Mouse (Mus musculus) hindbrain, embryonic 11.5 days (tissue): ENCODE results near the gene Wfdc3. TPM values are rescaled to one million over a fixed set of nuclear protein-coding genes. Genes with fewer than 3 reads are reported as not detected.

Experiments used
- ATAC-seq: fragments of 200-750 bp; cut with Nextera tagmentation; 2 replicates; pipeline ENCODE4 v1.8.0; 2017; ENCODE audit warnings: mild to moderate bottlenecking, moderate TSS enrichment, moderate library complexity; ENCODE audit not compliant: low FRiP score
- DNase-seq: peaks from one replicate; pipeline ENCODE4 v3.0.0-alpha.2; 2015; ENCODE audit warnings: low spot score
- H3K27ac ChIP-seq: fragments of 300-500 bp; sonication (generic); 2 replicates; pipeline ENCODE4 v1.5.1; 2014; ENCODE audit warnings: mild to moderate bottlenecking, low read depth, low read length
- H3K27me3 ChIP-seq: fragments of 300-500 bp; sonication (generic); 2 replicates; pipeline ENCODE4 v1.6.1; 2014; ENCODE audit warnings: mild to moderate bottlenecking, low read length, moderate library complexity, mixed read lengths; ENCODE audit not compliant: control insufficient read depth, insufficient read depth
- H3K36me3 ChIP-seq: fragments of 300-500 bp; sonication (generic); 2 replicates; pipeline ENCODE4 v1.6.1; 2014; ENCODE audit warnings: mild to moderate bottlenecking, low read length, moderate library complexity, mixed read lengths; ENCODE audit not compliant: control insufficient read depth, insufficient read depth
- H3K4me1 ChIP-seq: fragments of 300-500 bp; sonication (generic); replicated peaks from 2 replicates; pipeline ENCODE4 v1.6.1; 2014; ENCODE audit warnings: low read length, mixed read lengths; ENCODE audit not compliant: control insufficient read depth, insufficient read depth
- H3K4me2 ChIP-seq: fragments of 300-500 bp; sonication (generic); replicated peaks from 2 replicates; pipeline ENCODE4 v1.6.1; 2014; ENCODE audit warnings: mild to moderate bottlenecking, low read depth, low read length
- H3K4me3 ChIP-seq: fragments of 300-500 bp; sonication (generic); 2 replicates; pipeline ENCODE4 v1.5.1; 2014; ENCODE audit warnings: low read depth, low read length
- H3K9ac ChIP-seq: fragments of 300-500 bp; sonication (generic); 2 replicates; pipeline ENCODE4 v1.6.1; 2014; ENCODE audit warnings: low read depth, low read length
- H3K9me3 ChIP-seq: fragments of 300-500 bp; sonication (generic); 2 replicates; pipeline ENCODE4 v1.6.1; 2016; ENCODE audit warnings: low read length; ENCODE audit not compliant: control insufficient read depth
- WGBS: fragments of 180-500 bp; shearing (Covaris S2); extraction: QIAGEN DNeasy Blood & Tissue Kit; methylation state at CpG from one replicate; pipeline ENCODE4 v1.1.7; 2014; 5-methylcytosine and 5-hydroxymethylcytosine counted together
- polyA plus RNA-seq: library from polyadenylated mRNA; unstranded; fragments of >200 nt; fragmentation: Nextera tagmentation; extraction: Ambion mirVana; gene quantifications from 2 replicates; pipeline ENCODE4 v1.2.1, GENCODE M21; 2014

Gene Wfdc3
- polyA plus RNA-seq, 1 experiment from 2014 or later = 1.0 TPM

DNA sequence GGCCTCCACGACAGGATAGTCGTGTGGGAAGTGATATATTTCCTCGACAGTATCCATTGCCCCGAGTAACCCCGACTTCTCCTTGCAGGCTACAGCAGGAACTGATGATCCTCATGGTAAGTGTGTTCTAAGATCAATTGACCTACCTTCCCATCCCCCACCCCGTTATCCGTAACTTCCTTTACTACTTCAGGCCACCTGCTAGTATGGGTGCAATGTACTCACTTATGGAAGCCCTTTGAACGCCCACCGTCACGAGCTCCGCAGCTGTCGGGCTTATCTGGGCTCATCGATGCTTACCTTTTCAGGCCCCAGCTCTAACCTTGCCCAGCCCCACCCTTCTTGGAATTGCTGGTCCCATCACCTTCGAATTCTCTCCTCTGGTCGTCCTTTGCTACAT lies 24.5 kb upstream of the Wfdc3 start:
- WGBS = 5% methylated on average over 15 of the region's 15 CpGs
- ATAC-seq (no peak; the same call in 1 of the 2 replicates), DNase-seq (peak; percentile 20)
- Histone ChIP-seq H3K27me3 (no peaks in the 10 kb centered on the region), H3K9me3 (no peaks in the 10 kb centered on the region), H3K27ac (peak overlapping the region; percentile 25; the same call in 1 of the 2 replicates), H3K4me2 (peak overlapping the region; percentile 85), H3K4me3 (peak overlapping the region; percentile 83), H3K4me1 (peaks cover 3% of the 10 kb centered on the region; the same call in 1 of the 2 replicates), H3K36me3 (0 out of 2 replicates have a peak, but pooled peaks cover 3% of the 10 kb centered on the region), H3K9ac (peak overlapping the region; percentile 91)

DNA sequence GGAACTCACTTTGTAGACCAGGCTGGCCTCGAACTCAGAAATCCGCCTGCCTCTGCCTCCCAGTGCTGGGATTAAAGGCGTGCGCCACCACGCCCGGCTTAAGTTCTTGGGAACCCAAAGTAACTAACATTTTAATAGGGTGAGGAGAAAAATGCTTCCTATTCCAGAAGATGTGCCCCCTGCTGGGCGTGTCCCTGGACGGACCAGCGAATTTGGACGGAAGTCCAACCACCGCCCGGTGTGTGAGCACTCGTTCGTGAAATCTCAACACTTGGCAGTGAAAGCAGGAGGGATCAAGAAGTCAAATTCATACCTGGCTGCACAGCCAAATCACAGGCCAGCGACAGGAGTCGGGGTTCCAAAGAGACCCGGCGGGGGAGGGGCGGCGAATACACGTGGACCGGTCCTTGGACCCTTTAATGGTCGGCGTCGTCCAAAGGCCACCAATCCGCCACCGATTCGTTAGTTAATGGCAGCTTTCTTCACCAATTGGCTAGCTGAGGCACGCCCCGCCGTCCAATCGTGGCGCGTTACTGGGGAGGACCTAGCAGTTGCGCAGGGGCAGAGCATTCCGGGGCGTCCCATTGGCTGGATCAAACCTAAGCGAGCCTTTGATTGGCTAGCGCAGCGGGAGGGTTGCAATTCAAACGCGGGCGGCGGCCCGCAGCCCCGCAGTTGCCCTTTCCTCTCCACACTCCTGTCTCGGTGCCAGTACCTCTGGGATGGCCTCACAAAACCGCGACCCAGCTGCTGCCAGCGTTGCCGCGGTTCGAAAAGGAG lies 23.7 kb upstream of the Wfdc3 start, which contains the start of gene Ube2c:
TSS of gene Ube2c (plus strand) at position 641 of the 780 bp plus-strand sequence.
- Histone ChIP-seq H3K27me3 (no peaks in the 10 kb centered on the region), H3K9me3 (no peaks in the 10 kb centered on the region), H3K4me1 (peaks cover 3% of the 10 kb centered on the region; the same call in 1 of the 2 replicates), H3K36me3 (0 out of 2 replicates have a peak, but pooled peaks cover 3% of the 10 kb centered on the region), H3K4me3 (peak within 1 kb of the TSS; percentile 83), H3K9ac (peak within 1 kb of the TSS; percentile 91), H3K27ac (peak within 1 kb of the TSS; percentile 25; the same call in 1 of the 2 replicates), H3K4me2 (peak within 1 kb of the TSS; percentile 85)
- DNase-seq (peak; percentile 97), ATAC-seq (peak; percentile 99)
- WGBS = 3% methylated on average over 53 of the region's 53 CpGs

GRCm38 (mm10) chr2:164767812-164768540 lies 22.2 kb upstream of the Wfdc3 start:
- Histone ChIP-seq H3K9ac (no peak overlapping the region), H3K4me3 (no peak overlapping the region), H3K27ac (no peak overlapping the region), H3K27me3 (no peaks in the 10 kb centered on the region), H3K4me1 (peaks cover 3% of the 10 kb centered on the region; the same call in 1 of the 2 replicates), H3K9me3 (no peaks in the 10 kb centered on the region), H3K4me2 (no peak overlapping the region), H3K36me3 (0 out of 2 replicates have a peak, but pooled peaks cover 3% of the 10 kb centered on the region)
- 94% methylated on average over 15 of the region's 15 CpGs for WGBS
- no peak for ATAC-seq
- DNase-seq = no peak

DNA sequence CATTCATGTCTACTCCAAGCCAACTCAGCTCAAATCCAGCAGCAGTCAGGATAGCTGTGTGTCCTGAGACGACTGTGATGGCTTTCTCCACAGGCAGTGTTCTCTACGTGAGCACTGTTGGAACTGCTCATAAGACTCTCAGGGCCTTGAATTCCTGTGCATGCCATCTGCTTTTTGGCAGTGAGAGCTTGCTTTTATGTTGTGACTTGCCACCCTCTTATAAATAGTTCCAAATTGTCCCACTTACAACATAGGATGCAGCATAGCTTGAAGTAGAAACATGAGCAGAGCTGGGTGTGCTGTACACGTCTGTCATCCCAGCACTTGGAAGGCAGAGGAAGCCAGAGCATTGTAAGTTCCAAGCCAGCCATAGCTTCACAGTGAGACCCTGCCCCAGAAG lies 20.1 kb upstream of the Wfdc3 start:
- 85% methylated on average over 3 of the region's 3 CpGs for WGBS
- no peak overlapping the region for H3K9ac ChIP-seq
- H3K4me1 ChIP-seq = 0 out of 2 replicates have a peak, but pooled peaks cover 2% of the 10 kb centered on the region
- no peaks in the 10 kb centered on the region for H3K36me3 ChIP-seq
- no peak overlapping the region for H3K27ac ChIP-seq
- no peaks in the 10 kb centered on the region for H3K9me3 ChIP-seq
- no peak for DNase-seq
- no peak overlapping the region for H3K4me2 ChIP-seq
- H3K4me3 ChIP-seq = no peak overlapping the region
- no peak for ATAC-seq
- H3K27me3 ChIP-seq = no peaks in the 10 kb centered on the region

DNA sequence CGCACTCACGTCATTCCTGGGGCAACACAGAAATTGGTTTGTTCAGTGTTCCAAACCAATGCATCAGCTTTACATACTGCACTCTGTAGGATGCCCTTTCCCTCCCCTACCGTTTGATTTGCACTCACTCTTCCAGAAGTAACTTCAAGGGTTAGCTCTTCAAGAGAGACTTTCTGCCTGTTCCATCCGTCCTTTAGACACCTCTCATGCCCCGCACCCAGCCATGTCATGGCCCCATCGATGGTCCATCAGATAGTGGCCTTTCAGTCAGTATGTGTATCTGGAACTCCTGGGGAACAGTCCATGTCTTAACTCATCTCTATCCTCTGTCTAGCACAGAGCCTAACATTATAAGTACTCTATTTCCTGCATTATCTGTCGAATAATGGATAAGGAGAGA lies 16.9 kb upstream of the Wfdc3 start:
- Histone ChIP-seq H3K4me3 (no peak overlapping the region), H3K27ac (no peak overlapping the region), H3K9me3 (no peaks in the 10 kb centered on the region), H3K9ac (no peak overlapping the region), H3K4me1 (no peaks in the 10 kb centered on the region), H3K36me3 (0 out of 2 replicates have a peak, but pooled peaks cover 2% of the 10 kb centered on the region), H3K4me2 (no peak overlapping the region), H3K27me3 (no peaks in the 10 kb centered on the region)
- DNase-seq = no peak
- WGBS = 90% methylated on average over 7 of the region's 7 CpGs
- no peak for ATAC-seq

GRCm38 (mm10) chr2:164761971-164762370 lies 16.2 kb upstream of the Wfdc3 start:
- ATAC-seq (no peak), DNase-seq (no peak)
- no peaks in the 10 kb centered on the region for H3K4me1 ChIP-seq
- no peaks in the 10 kb centered on the region for H3K9me3 ChIP-seq
- WGBS = 98% methylated on average over 4 of the region's 4 CpGs
- no peak overlapping the region for H3K9ac ChIP-seq
- H3K4me3 ChIP-seq = no peak overlapping the region
- H3K27me3 ChIP-seq = no peaks in the 10 kb centered on the region
- no peak overlapping the region for H3K4me2 ChIP-seq
- no peak overlapping the region for H3K27ac ChIP-seq
- 0 out of 2 replicates have a peak, but pooled peaks cover 2% of the 10 kb centered on the region for H3K36me3 ChIP-seq

DNA sequence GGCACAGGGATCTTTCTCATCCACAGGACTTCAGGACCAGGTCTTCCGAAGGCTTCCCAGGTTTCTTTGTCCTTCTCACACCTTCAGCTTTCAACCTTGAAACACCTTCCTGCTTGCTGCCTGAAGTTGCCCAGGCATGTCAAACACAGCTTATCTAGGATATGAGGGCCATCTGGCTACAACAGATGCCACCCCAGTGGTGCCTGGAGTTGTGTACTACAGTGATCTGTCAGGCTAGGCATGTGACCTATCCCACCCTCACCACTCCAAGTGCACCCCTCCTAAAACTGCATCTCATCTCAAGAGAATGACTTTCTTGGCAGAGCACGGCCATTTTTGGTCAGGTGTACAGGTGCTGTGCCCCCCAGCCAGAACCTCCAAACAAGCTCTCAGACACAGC lies 15.8 kb upstream of the Wfdc3 start:
- no peak for DNase-seq
- 98% methylated on average over 2 of the region's 2 CpGs for WGBS
- no peaks in the 10 kb centered on the region for H3K9me3 ChIP-seq

DNA sequence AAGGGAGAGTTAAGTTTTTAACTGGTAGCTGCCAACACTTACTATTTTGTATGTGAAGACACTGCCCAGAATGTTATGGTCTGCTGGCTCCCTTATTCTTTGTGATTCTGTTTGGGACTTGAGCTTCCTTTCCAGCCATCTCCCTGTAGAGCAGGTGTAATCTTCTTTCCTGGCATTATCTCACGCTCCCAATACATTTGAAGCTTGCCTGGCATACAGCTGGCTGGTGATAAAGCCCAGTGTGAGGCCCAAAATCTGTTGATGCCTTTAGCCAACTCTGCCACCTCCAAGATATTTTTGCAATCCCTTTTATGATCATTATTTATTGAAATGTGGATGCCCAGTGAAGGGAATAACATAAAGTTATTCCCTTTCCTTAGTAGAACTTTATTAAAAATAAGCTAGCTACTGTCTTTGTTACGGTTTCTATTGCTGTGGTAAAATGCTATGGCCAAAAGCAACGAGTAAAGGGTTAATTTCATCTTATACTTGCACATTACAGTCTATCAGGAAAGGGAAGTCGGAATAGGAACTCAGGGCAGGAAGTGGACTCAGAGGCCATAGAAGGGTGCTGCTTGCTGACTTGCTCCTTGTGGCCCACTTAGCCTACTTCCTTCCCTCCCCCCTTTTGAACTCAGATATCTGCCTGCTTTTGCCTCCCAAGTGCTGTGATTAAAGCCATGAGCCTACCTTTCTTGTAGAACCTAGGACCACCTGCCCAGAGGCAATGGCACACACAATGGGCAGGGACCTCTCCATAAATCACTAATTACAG lies 14.5 kb upstream of the Wfdc3 start:
- Histone ChIP-seq H3K4me2 (no peak overlapping the region), H3K27me3 (no peaks in the 10 kb centered on the region), H3K27ac (no peak overlapping the region), H3K9me3 (no peaks in the 10 kb centered on the region), H3K9ac (no peak overlapping the region), H3K36me3 (0 out of 2 replicates have a peak, but pooled peaks cover 8% of the 10 kb centered on the region), H3K4me3 (no peak overlapping the region), H3K4me1 (no peaks in the 10 kb centered on the region)
- DNase-seq (no peak), ATAC-seq (no peak)
- WGBS = 89% methylated on average over 4 of the region's 4 CpGs

More for the DNA sequence above, 15.8 kb upstream of the Wfdc3 start:
- no peak for ATAC-seq
- Histone ChIP-seq H3K27ac (no peak overlapping the region), H3K4me2 (no peak overlapping the region), H3K27me3 (no peaks in the 10 kb centered on the region), H3K9ac (no peak overlapping the region), H3K4me3 (no peak overlapping the region), H3K36me3 (0 out of 2 replicates have a peak, but pooled peaks cover 2% of the 10 kb centered on the region), H3K4me1 (no peaks in the 10 kb centered on the region)
